Mouse (Mus musculus) yolk sac, embryonic 10.5 days (tissue): ENCODE measurements around the gene Gipc3.

ENCODE experiments used
- DNase-seq: peaks from one replicate; pipeline ENCODE4 v3.0.0-alpha.2; 2017; ENCODE audit warnings: low spot score

Gene Gipc3

DNA sequence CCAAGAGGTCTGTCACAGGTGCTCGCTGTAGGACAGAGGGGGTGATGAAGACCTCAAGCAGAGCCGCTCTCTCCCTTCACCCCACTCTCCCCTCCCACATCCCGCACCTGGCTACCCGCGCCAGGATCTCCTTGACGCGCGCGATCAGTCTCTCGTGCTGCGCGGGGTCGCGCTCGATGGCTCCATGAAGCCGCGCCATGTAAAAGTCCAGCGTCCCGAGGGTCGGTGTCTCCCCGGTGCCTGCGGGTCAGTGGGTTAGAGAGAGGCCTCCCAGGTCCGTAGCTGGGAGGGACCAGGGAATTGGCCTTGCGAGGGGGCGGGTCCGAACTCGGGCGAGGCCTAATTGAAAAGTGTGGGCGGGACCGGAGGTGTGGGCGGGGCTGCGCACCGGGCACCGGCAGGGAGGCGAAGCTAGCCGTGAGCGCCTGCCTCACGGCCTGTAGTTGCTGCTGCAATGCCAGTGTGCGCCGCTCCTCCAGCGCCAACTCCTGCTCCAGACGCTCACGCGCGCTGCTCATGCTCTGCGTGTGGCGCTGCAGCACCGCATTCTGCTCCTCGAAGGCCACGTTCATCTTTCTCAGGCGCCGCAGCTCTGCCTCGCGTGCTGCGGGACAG lies 3.5 kb upstream of the Gipc3 start:
- peak; percentile 63 for DNase-seq

GRCm38 (mm10) chr10:81345162-81345534 lies 2.1 kb upstream of the Gipc3 start:
- no peak for DNase-seq

DNA sequence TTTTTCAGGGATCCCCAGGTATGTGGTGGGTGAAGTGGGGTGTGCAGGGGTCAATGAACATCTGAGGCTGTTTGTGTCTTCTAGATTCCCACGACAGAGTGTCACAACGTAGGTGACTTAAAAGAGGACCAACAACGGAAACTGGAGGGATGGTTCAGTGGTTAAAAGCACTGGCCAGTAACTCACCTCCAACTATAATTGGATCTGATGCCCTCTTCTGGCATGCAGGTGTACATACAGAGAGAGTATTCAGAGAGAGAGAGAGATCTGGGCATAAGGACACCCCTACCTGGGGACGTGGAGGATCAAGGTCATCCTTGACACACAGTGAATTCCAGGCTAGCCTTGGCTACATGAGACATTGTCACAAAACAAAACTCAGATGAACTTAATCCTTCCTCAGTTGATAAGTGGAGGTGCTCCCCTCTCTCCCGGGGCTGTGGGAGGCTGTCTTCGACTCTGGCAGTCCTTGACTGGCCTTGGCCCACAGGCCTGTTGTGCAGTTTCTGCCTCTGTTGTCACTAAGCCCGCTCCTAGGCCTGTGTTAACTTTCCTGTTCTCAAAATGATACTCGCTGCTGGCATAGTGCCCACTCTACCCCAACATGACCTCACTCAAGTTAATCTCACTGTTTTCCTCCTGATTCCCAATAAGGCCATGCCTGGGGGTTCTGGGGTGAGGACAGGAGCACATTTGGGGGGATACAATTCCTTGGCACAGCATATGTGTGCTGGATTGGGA lies 1.5 kb upstream of the Gipc3 start:
- no peak for DNase-seq

- no peak for DNase-seq
Observed at GRCm38 (mm10) chr10:81341333-81341949, 1.6 kb downstream of the Gipc3 start.

GRCm38 (mm10) chr10:81340551-81341332 lies 2.3 kb downstream of the Gipc3 start:
- no peak for DNase-seq

- DNase-seq = no peak
Observed at GRCm38 (mm10) chr10:81336558-81336957, 6.5 kb downstream of the Gipc3 start.

GRCm38 (mm10) chr10:81335393-81336340 lies 7.4 kb downstream of the Gipc3 start:
- DNase-seq = no peak

DNA sequence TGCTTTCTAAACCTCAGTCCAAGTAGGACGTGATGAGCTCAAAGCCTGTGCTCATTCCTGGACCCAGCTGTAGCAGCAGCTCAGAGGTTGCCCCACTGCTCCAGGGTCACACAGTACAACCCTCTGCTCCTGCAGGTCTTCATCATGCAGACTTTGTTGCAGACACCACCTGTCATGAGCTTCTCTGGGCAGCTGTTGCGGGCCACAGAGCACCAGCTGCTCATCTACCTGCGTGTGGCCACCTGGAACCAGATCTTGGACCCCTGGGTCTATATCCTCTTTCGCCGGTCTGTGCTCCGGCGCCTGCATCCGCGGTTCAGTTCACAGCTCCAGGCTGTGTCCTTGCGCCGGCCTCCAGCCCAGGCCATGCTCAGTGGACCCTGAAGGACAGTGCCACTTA lies 8.7 kb downstream of the Gipc3 start:
- no peak for DNase-seq

- no peak for DNase-seq
Observed at GRCm38 (mm10) chr10:81332277-81332676, 10.8 kb downstream of the Gipc3 start.

DNA sequence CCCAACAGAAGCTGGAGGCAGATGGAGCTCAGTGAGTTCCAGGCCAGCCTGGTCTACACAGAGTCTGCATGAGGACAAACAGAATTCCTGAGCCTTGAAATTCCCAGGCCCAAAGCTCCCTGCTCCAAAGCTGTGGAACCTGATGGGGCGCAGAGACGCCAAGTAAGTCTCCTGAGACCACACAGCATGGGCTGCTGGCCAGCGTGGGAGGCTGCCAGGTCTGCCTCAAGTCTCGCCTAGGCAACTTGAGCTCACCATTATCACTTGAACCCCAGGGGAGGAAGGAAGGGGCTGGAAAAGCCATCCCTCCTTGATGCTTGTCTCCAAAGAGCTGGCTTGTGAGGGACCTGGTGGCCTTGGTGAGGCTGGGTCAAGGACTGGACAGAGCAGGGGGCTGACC lies 13.1 kb downstream of the Gipc3 start:
- no peak for DNase-seq

GRCm38 (mm10) chr10:81329194-81329975 lies 13.7 kb downstream of the Gipc3 start:
- DNase-seq = no peak

DNA sequence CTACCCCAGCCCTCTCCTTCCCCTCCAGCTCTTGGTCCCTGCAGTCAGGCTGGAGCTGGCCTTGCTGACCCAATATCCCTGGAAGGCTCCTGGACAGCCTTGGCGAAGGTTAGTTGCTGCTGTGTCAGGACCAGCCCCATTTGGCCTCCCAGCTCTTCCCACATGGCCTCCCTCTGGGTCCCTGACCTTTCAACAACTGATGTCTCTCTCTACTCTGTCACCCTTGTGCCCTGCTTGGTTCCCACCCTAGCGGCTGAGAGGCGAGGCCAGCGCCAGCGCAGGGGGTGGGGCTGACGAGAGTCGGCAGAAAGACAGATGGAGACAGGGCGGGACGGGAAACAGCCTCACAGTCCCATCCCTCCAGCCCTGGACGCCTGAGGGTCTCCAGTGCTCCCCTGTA lies 14.7 kb downstream of the Gipc3 start, which contains the start of gene Tbxa2r:
Tbxa2r (plus strand) TSS at position 346 of the 400 bp plus-strand sequence.
- no peak for DNase-seq

- no peak for DNase-seq
Observed at GRCm38 (mm10) chr10:81327959-81328358, 15.1 kb downstream of the Gipc3 start.

GRCm38 (mm10) chr10:81326858-81327257 lies 16.2 kb downstream of the Gipc3 start:
- DNase-seq = no peak

GRCm38 (mm10) chr10:81325781-81326180 lies 17.3 kb downstream of the Gipc3 start:
- DNase-seq = no peak

- DNase-seq = no peak
Observed at GRCm38 (mm10) chr10:81325176-81325575, 17.9 kb downstream of the Gipc3 start.

DNA sequence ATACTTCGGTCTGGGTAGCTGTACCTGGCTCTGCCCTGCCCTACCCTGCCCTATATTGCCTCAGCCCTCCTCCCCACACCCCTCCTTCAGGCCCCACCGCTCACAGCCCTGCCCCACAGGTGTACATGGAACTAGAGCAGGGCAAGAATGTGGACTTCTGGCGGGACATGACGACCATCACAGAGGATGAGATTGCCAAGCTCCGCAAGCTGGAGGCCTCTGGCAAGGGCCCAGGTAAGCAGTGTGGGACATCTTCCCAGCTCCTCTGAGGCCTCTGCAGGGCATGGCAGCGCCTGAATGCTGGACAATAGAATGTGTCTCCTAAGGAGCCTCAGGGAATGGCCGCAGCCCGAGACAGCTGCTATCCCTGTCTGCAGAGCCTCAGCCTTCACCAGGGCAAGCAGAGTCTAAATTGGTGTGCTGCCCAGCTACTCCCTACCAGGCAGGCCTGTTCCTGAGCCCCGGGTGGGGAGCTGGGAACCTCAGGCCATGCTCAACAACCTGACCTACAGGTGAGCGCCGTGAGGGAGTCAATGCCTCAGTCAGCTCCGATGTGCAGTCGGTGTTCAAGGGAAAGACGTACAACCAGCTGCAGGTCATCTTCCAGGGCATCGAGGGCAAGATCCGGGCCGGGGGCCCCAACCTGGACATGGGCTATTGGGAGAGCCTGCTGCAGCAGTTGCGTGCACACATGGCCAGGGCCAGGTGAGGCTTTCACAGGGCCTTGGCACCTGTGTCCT lies 19.1 kb downstream of the Gipc3 start:
- no peak for DNase-seq

GRCm38 (mm10) chr10:81323141-81323775 lies 19.8 kb downstream of the Gipc3 start:
- no peak for DNase-seq

DNA sequence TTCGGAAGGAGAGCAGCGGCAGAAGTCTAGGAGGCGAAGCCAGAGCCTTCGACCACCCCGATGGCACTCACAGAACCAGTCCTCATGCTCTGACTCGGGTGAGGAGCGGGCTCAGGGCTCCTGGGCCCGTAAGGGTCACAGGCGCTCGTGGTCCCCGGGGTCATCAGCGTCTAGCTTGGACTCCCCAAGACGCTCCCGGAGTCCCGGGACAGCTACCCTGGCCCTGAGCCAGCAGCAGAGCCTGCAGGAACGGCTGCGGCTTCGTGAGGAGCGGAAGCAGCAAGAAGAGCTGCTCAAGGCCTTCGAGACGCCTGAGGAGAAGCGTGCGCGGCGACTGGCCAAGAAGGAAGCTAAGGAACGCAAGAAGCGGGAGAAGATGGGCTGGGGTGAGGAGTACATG lies 20.6 kb downstream of the Gipc3 start:
- no peak for DNase-seq
